Mouse (Mus musculus): Measurements from ENCODE around the gene Ankrd40. TPM values are rescaled to one million over a fixed set of nuclear protein-coding genes. Genes with fewer than 3 reads are reported as not detected.

The Ankrd40 gene
- polyA plus RNA-seq, 1 experiment = 18.6 TPM

- Histone ChIP-seq H3K4me1 (ENCODE audit: control insufficient read depth, insufficient read depth, low read length) (no peaks in the 10 kb centered on the region; the same call in 1 of the 2 replicates), H3K4me3 (replicated peaks; ENCODE audit: control insufficient read depth, low read depth, low read length) (no peak overlapping the region)
These were observed 1.6 kb downstream of the Ankrd40 start for GRCm38 (mm10) chr11:94329270-94329891.

GRCm38 (mm10) chr11:94330211-94330610 is 2.4 kb downstream of the Ankrd40 start:
- TF ChIP-seq POLR2A (IDR thresholded peaks at IDR 0.05; ENCODE audit: borderline replicate concordance, control insufficient read depth, low read depth, low read length) (no peak), CTCF (IDR thresholded peaks at IDR 0.05; ENCODE audit: control insufficient read depth, insufficient read depth, low read length) (no peak)
- WGBS = 92% methylated on average over 3 of the region's 3 CpGs
- Histone ChIP-seq H3K4me1 (ENCODE audit: control insufficient read depth, insufficient read depth, low read length) (no peaks in the 10 kb centered on the region; the same call in 1 of the 2 replicates), H3K27ac (ENCODE audit: control insufficient read depth, insufficient read depth, low read depth, low read length, poor library complexity) (no peak overlapping the region), H3K4me3 (replicated peaks; ENCODE audit: control insufficient read depth, low read depth, low read length) (no peak overlapping the region)

More at GRCm38 (mm10) chr11:94329270-94329891, 1.6 kb downstream of the Ankrd40 start:
- H3K27ac ChIP-seq (ENCODE audit: control insufficient read depth, insufficient read depth, low read depth, low read length, poor library complexity) = no peak overlapping the region
- 60% methylated on average over 4 of the region's 4 CpGs for WGBS
- no peak for TF ChIP-seq POLR2A (IDR thresholded peaks at IDR 0.05; ENCODE audit: borderline replicate concordance, control insufficient read depth, low read depth, low read length)
- peak; percentile 35; the same call in 1 of the 2 replicates for TF ChIP-seq CTCF (IDR thresholded peaks at IDR 0.05; ENCODE audit: control insufficient read depth, insufficient read depth, low read length)

- WGBS = 92% methylated on average over 6 of the region's 6 CpGs
- Histone ChIP-seq H3K4me1 (ENCODE audit: control insufficient read depth, insufficient read depth, low read length) (no peaks in the 10 kb centered on the region; the same call in 1 of the 2 replicates), H3K27ac (ENCODE audit: control insufficient read depth, insufficient read depth, low read depth, low read length, poor library complexity) (no peak overlapping the region), H3K4me3 (replicated peaks; ENCODE audit: control insufficient read depth, low read depth, low read length) (no peak overlapping the region)
- TF ChIP-seq CTCF (IDR thresholded peaks at IDR 0.05; ENCODE audit: control insufficient read depth, insufficient read depth, low read length) (no peak), POLR2A (IDR thresholded peaks at IDR 0.05; ENCODE audit: borderline replicate concordance, control insufficient read depth, low read depth, low read length) (no peak)
These were observed 4.9 kb downstream of the Ankrd40 start for GRCm38 (mm10) chr11:94332726-94333125.

GRCm38 (mm10) chr11:94334386-94334968 is 6.7 kb downstream of the Ankrd40 start:
- WGBS = 76% methylated on average over 8 of the region's 8 CpGs
- H3K27ac ChIP-seq (ENCODE audit: control insufficient read depth, insufficient read depth, low read depth, low read length, poor library complexity) = peak overlapping the region; percentile 10; the same call in 1 of the 2 replicates
- no peak overlapping the region for H3K4me3 ChIP-seq (replicated peaks; ENCODE audit: control insufficient read depth, low read depth, low read length)

GRCm38 (mm10) chr11:94336551-94336950 is 8.8 kb downstream of the Ankrd40 start:
- Histone ChIP-seq H3K4me1 (ENCODE audit: control insufficient read depth, insufficient read depth, low read length) (no peaks in the 10 kb centered on the region), H3K4me3 (replicated peaks; ENCODE audit: control insufficient read depth, low read depth, low read length) (no peak overlapping the region), H3K27ac (ENCODE audit: control insufficient read depth, insufficient read depth, low read depth, low read length, poor library complexity) (no peak overlapping the region)
- no peak for TF ChIP-seq CTCF (IDR thresholded peaks at IDR 0.05; ENCODE audit: control insufficient read depth, insufficient read depth, low read length)
- no peak for TF ChIP-seq POLR2A (IDR thresholded peaks at IDR 0.05; ENCODE audit: borderline replicate concordance, control insufficient read depth, low read depth, low read length)

More at GRCm38 (mm10) chr11:94334386-94334968, 6.7 kb downstream of the Ankrd40 start:
- no peaks in the 10 kb centered on the region; the same call in 1 of the 2 replicates for H3K4me1 ChIP-seq (ENCODE audit: control insufficient read depth, insufficient read depth, low read length)
- no peak for TF ChIP-seq CTCF (IDR thresholded peaks at IDR 0.05; ENCODE audit: control insufficient read depth, insufficient read depth, low read length)
- TF ChIP-seq POLR2A (IDR thresholded peaks at IDR 0.05; ENCODE audit: borderline replicate concordance, control insufficient read depth, low read depth, low read length) = no peak

- H3K4me3 ChIP-seq (replicated peaks; ENCODE audit: control insufficient read depth, low read depth, low read length) = no peak overlapping the region
- H3K4me1 ChIP-seq (ENCODE audit: control insufficient read depth, insufficient read depth, low read length) = no peaks in the 10 kb centered on the region
- TF ChIP-seq CTCF (IDR thresholded peaks at IDR 0.05; ENCODE audit: control insufficient read depth, insufficient read depth, low read length) (no peak), POLR2A (IDR thresholded peaks at IDR 0.05; ENCODE audit: borderline replicate concordance, control insufficient read depth, low read depth, low read length) (no peak)
- 85% methylated on average over 2 of the region's 2 CpGs for WGBS
- H3K27ac ChIP-seq (ENCODE audit: control insufficient read depth, insufficient read depth, low read depth, low read length, poor library complexity) = no peak overlapping the region
These were observed 10.5 kb downstream of the Ankrd40 start for GRCm38 (mm10) chr11:94338347-94338746.

GRCm38 (mm10) chr11:94339732-94340585 is 12.2 kb downstream of the Ankrd40 start:
- no peak overlapping the region for H3K4me3 ChIP-seq (replicated peaks; ENCODE audit: control insufficient read depth, low read depth, low read length)
- 61% methylated on average over 18 of the region's 18 CpGs for WGBS
- peak; percentile 66 for TF ChIP-seq CTCF (IDR thresholded peaks at IDR 0.05; ENCODE audit: control insufficient read depth, insufficient read depth, low read length)
- no peak for TF ChIP-seq POLR2A (IDR thresholded peaks at IDR 0.05; ENCODE audit: borderline replicate concordance, control insufficient read depth, low read depth, low read length)
- H3K4me1 ChIP-seq (ENCODE audit: control insufficient read depth, insufficient read depth, low read length) = no peaks in the 10 kb centered on the region
- H3K27ac ChIP-seq (ENCODE audit: control insufficient read depth, insufficient read depth, low read depth, low read length, poor library complexity) = no peak overlapping the region

Data from bone marrow, adult 2 months (tissue).